Mouse (Mus musculus) CH12.LX (cell line): ENCODE results near the gene Slc24a2. TPM values are rescaled to one million over a fixed set of nuclear protein-coding genes. Genes with fewer than 3 reads are reported as not detected.

Experiments
- DNase-seq: peaks from one replicate; pipeline ENCODE4 v3.0.0-alpha.2; 2013; ENCODE audit errors: extremely low read depth
- H3K27ac ChIP-seq: 2 replicates; pipeline ENCODE4 v1.5.1; 2012; ENCODE audit warnings: low read depth, mild to moderate bottlenecking, control low read depth, moderate library complexity; ENCODE audit not compliant: insufficient read depth
- H3K27me3 ChIP-seq: replicated peaks from 2 replicates; pipeline ENCODE3; 2012; ENCODE audit warnings: inconsistent platforms
- H3K36me3 ChIP-seq, 2 experiments: replicated peaks in 1 of 2; 2 replicates each; pipeline versions ENCODE3 to v1.6.1; 2012; ENCODE audit warnings: inconsistent platforms in 1 of 2, low read length in 1 of 2, mild to moderate bottlenecking in 1 of 2, mixed read lengths in 1 of 2, moderate library complexity in 1 of 2; ENCODE audit not compliant: control insufficient read depth in 1 of 2, insufficient read depth in 1 of 2
- H3K4me1 ChIP-seq, 2 experiments: 2 replicates each; pipeline ENCODE4 v1.6.1; 2012; ENCODE audit warnings: inconsistent platforms in 1 of 2, moderate library complexity in 1 of 2; ENCODE audit not compliant: insufficient read depth in 2 of 2, control insufficient read depth in 1 of 2
- H3K4me2 ChIP-seq: 2 replicates; pipeline ENCODE4 v1.6.1; 2012; ENCODE audit warnings: low read depth, mild to moderate bottlenecking, control low read depth; ENCODE audit not compliant: poor library complexity, insufficient read depth, severe bottlenecking
- H3K4me3 ChIP-seq, 3 experiments: fragments of 150-350 bp in 1 of 3; sonication (generic) in 1 of 3; replicated peaks in 1 of 3; 2 replicates each; pipeline versions ENCODE3 to v1.5.1; 2011 to 2012; ENCODE audit warnings: low read depth in 2 of 3, low read length in 2 of 3, mild to moderate bottlenecking in 2 of 3, moderate library complexity in 2 of 3, control low read depth in 1 of 3, improper control_type of control experiment in 1 of 3, inconsistent platforms in 1 of 3, mixed read lengths in 1 of 3; ENCODE audit not compliant: poor library complexity in 1 of 3
- H3K79me2 ChIP-seq: replicated peaks from 2 replicates; pipeline ENCODE4 v1.6.1; 2012; ENCODE audit warnings: mild to moderate bottlenecking, moderate library complexity; ENCODE audit not compliant: control insufficient read depth, poor library complexity, insufficient read depth, severe bottlenecking; ENCODE audit errors: extremely low read depth
- H3K9ac ChIP-seq: 2 replicates; pipeline ENCODE4 v1.6.1; 2012; ENCODE audit warnings: low read depth, mild to moderate bottlenecking, control low read depth, moderate library complexity; ENCODE audit not compliant: insufficient read depth
- H3K9me3 ChIP-seq: replicated peaks from 2 replicates; pipeline ENCODE3; 2012; ENCODE audit warnings: low read length, inconsistent platforms, mixed read lengths
- BHLHE40 ChIP-seq: IDR thresholded peaks from 2 replicates; pipeline ENCODE4 v1.6.1; 2011; ENCODE audit warnings: mild to moderate bottlenecking, low read depth, low read length, improper control_type of control experiment
- CHD2 ChIP-seq: IDR thresholded peaks from 2 replicates; pipeline ENCODE4 v1.6.1; 2011; ENCODE audit warnings: low read length, improper control_type of control experiment
- CTCF ChIP-seq, 2 experiments: IDR thresholded peaks in 1 of 2; conservative IDR thresholded peaks in 1 of 2; 2 replicates each; pipeline ENCODE4 v1.5.1; 2011 to 2012; ENCODE audit warnings: low read depth in 2 of 2, low read length in 2 of 2, improper control_type of control experiment in 1 of 2, inconsistent platforms in 1 of 2, mild to moderate bottlenecking in 1 of 2, moderate library complexity in 1 of 2
- E2F4 ChIP-seq: IDR thresholded peaks from 2 replicates; pipeline ENCODE4 v1.6.1; 2011; ENCODE audit warnings: low read depth, low read length, improper control_type of control experiment; ENCODE audit not compliant: insufficient replicate concordance
- ELF1 ChIP-seq: IDR thresholded peaks from 2 replicates; pipeline ENCODE4 v1.6.1; 2014; ENCODE audit warnings: low read depth, mild to moderate bottlenecking, inconsistent platforms, low read length, improper control_type of control experiment
- ETS1 ChIP-seq: conservative IDR thresholded peaks from 2 replicates; pipeline ENCODE4 v1.6.1; 2012; ENCODE audit warnings: low read depth, mild to moderate bottlenecking, inconsistent platforms, low read length, improper control_type of control experiment, moderate library complexity
- GABPA ChIP-seq: IDR thresholded peaks from 2 replicates; pipeline ENCODE4 v1.6.1; 2012; ENCODE audit warnings: low read depth, low read length, improper control_type of control experiment, inconsistent platforms; ENCODE audit not compliant: insufficient replicate concordance
- IRF4 ChIP-seq: IDR thresholded peaks from 2 replicates; pipeline ENCODE4 v1.6.1; 2014; ENCODE audit warnings: low read depth, mild to moderate bottlenecking, inconsistent platforms, low read length, improper control_type of control experiment
- JUN ChIP-seq: IDR thresholded peaks from 2 replicates; pipeline ENCODE4 v1.6.1; 2011; ENCODE audit warnings: low read depth, mild to moderate bottlenecking, low read length, improper control_type of control experiment, moderate library complexity; ENCODE audit not compliant: insufficient read depth
- JUND ChIP-seq: conservative IDR thresholded peaks from 2 replicates; pipeline ENCODE4 v1.6.1; 2011; ENCODE audit warnings: low read depth, low read length, improper control_type of control experiment
- KAT2A ChIP-seq: IDR thresholded peaks from 2 replicates; pipeline ENCODE4 v1.6.1; 2012; ENCODE audit warnings: low read length, improper control_type of control experiment, inconsistent platforms; ENCODE audit not compliant: insufficient replicate concordance
- MAX ChIP-seq: IDR thresholded peaks from 2 replicates; pipeline ENCODE4 v1.6.1; 2011; ENCODE audit warnings: low read length, improper control_type of control experiment
- MAZ ChIP-seq: IDR thresholded peaks from 2 replicates; pipeline ENCODE4 v1.6.1; 2012; ENCODE audit warnings: low read depth, mild to moderate bottlenecking, inconsistent platforms, low read length, improper control_type of control experiment, moderate library complexity
- MEF2A ChIP-seq: IDR thresholded peaks from 2 replicates; pipeline ENCODE4 v1.6.1; 2014; ENCODE audit warnings: low read depth, mild to moderate bottlenecking, inconsistent platforms, low read length, improper control_type of control experiment, borderline replicate concordance
- MXI1 ChIP-seq: IDR thresholded peaks from 2 replicates; pipeline ENCODE4 v1.6.1; 2011; ENCODE audit warnings: mild to moderate bottlenecking, low read depth, low read length, improper control_type of control experiment
- MYC ChIP-seq: IDR thresholded peaks from 2 replicates; pipeline ENCODE4 v1.6.1; 2011; ENCODE audit warnings: low read depth, mild to moderate bottlenecking, improper control_type of control experiment, low read length
- NELFE ChIP-seq: IDR thresholded peaks from 2 replicates; pipeline ENCODE4 v1.6.1; 2011; ENCODE audit warnings: low read depth, low read length, improper control_type of control experiment
- NRF1 ChIP-seq: IDR thresholded peaks from 2 replicates; pipeline ENCODE4 v1.6.1; 2014; ENCODE audit warnings: low read depth, mild to moderate bottlenecking, inconsistent platforms, low read length, improper control_type of control experiment, moderate library complexity
- SMC3 ChIP-seq: IDR thresholded peaks from 2 replicates; pipeline ENCODE4 v1.6.1; 2011; ENCODE audit warnings: low read depth, low read length, improper control_type of control experiment
- TBP ChIP-seq: conservative IDR thresholded peaks from 2 replicates; pipeline ENCODE4 v1.6.1; 2011; ENCODE audit warnings: low read depth, low read length, improper control_type of control experiment
- TCF12 ChIP-seq: IDR thresholded peaks from 2 replicates; pipeline ENCODE4 v1.6.1; 2014; ENCODE audit warnings: low read depth, mild to moderate bottlenecking, inconsistent platforms, low read length, improper control_type of control experiment
- UBTF ChIP-seq: IDR thresholded peaks from 2 replicates; pipeline ENCODE4 v1.6.1; 2012; ENCODE audit warnings: low read depth, mild to moderate bottlenecking, inconsistent platforms, low read length, improper control_type of control experiment, moderate library complexity
- USF1 ChIP-seq: IDR thresholded peaks from 2 replicates; pipeline ENCODE4 v1.6.1; 2014; ENCODE audit warnings: low read depth, mild to moderate bottlenecking, inconsistent platforms, low read length, improper control_type of control experiment
- USF2 ChIP-seq: conservative IDR thresholded peaks from 2 replicates; pipeline ENCODE4 v1.6.1; 2011; ENCODE audit warnings: low read depth, low read length, improper control_type of control experiment
- ZMIZ1 ChIP-seq: IDR thresholded peaks from 2 replicates; pipeline ENCODE4 v1.6.1; 2012; ENCODE audit warnings: low read depth, mild to moderate bottlenecking, inconsistent platforms, low read length, improper control_type of control experiment
- ZNF384 ChIP-seq: IDR thresholded peaks from 2 replicates; pipeline ENCODE4 v1.6.1; 2012; ENCODE audit warnings: low read depth, low read length, improper control_type of control experiment, inconsistent platforms
- dilution Hi-C: fragments of 300-500 bp; cut with MboI; formaldehyde crosslinking; loops from 2 replicates; pipeline ENCODE4 v1.14.3; 2020; ENCODE audit warnings: low sequenced_read_pairs; ENCODE audit not compliant: extremely low pct_unique_long_range_greater_than_20kb, extremely low pct_ligation_motif_present
- in situ Hi-C: fragments of 300-500 bp; cut with MboI; formaldehyde crosslinking; loops from 3 replicates; pipeline ENCODE4 v1.14.3; 2019; ENCODE audit warnings: low sequenced_read_pairs, low pct_ligation_motif_present, low pct_unique_long_range_greater_than_20kb, mixed read lengths
- polyA plus RNA-seq: library from polyadenylated mRNA; unstranded; fragments of >175 nt; gene quantifications from 2 replicates; pipeline ENCODE4 v1.2.1, GENCODE M21; 2012; ENCODE audit warnings: low read depth; ENCODE audit not compliant: insufficient read length
- total RNA-seq, 2 experiments: library from RNA; depleted of rRNA; stranded (reverse); fragments of 300-350 nt in 1 of 2; fragments of >200 nt in 1 of 2; gene quantifications; 2 replicates each; pipeline ENCODE4 v1.2.3; 2012 to 2014

The Slc24a2 gene
- total and polyA plus RNA-seq, 3 experiments = not detected

GRCm38 (mm10) chr4:87047131-87047530 lies 183.1 kb downstream of the Slc24a2 start:
- H3K36me3 ChIP-seq = no peaks in the 10 kb centered on the region
- no peaks in the 10 kb centered on the region for H3K79me2 ChIP-seq
- H3K9me3 ChIP-seq = no peaks in the 10 kb centered on the region
- no peak for TF ChIP-seq IRF4
- TF ChIP-seq NRF1 = no peak
- TF ChIP-seq MYC = no peak
- no peak for TF ChIP-seq JUN
- no peak for TF ChIP-seq TCF12
- TF ChIP-seq SMC3 = no peak
- TF ChIP-seq MXI1 = no peak
- TF ChIP-seq JUND = no peak
- no peak for TF ChIP-seq KAT2A
- TF ChIP-seq ZMIZ1 = no peak
- no peak for TF ChIP-seq GABPA
- TF ChIP-seq ETS1 = no peak
- TF ChIP-seq ZNF384 = no peak
- no peak for TF ChIP-seq UBTF
- no peak for DNase-seq
- no peaks in the 10 kb centered on the region for H3K27me3 ChIP-seq
- in situ Hi-C loops (no loop called here), dilution Hi-C loops (no loop called here)
- H3K27ac ChIP-seq = no peak overlapping the region
- H3K4me2 ChIP-seq = no peak overlapping the region
- H3K4me1 ChIP-seq = no peaks in the 10 kb centered on the region
- no peak overlapping the region for H3K4me3 ChIP-seq
- no peak overlapping the region for H3K9ac ChIP-seq

GRCm38 (mm10) chr4:87043296-87043695 lies 187.0 kb downstream of the Slc24a2 start:
- TF ChIP-seq ZMIZ1 (no peak), CHD2 (no peak), USF2 (no peak), NRF1 (no peak), MAX (no peak), UBTF (no peak), E2F4 (no peak), MEF2A (no peak), TBP (no peak), BHLHE40 (no peak), NELFE (no peak), CTCF (conservative IDR thresholded peaks at IDR 0.05 in 1 of 2, IDR thresholded peaks at IDR 0.05 in 1 of 2; ENCODE audit: low read depth in 2 of 2, low read length in 2 of 2) (no peak), USF1 (no peak), MYC (no peak), ELF1 (no peak), MAZ (no peak)
- Histone ChIP-seq H3K9me3 (no peaks in the 10 kb centered on the region), H3K9ac (no peak overlapping the region), H3K79me2 (no peaks in the 10 kb centered on the region), H3K36me3 (no peaks in the 10 kb centered on the region), H3K4me1 (no peaks in the 10 kb centered on the region), H3K4me2 (no peak overlapping the region), H3K4me3 (no peak overlapping the region), H3K27ac (no peak overlapping the region), H3K27me3 (no peaks in the 10 kb centered on the region)
- dilution Hi-C loops (no loop called here), in situ Hi-C loops (no loop called here)
- DNase-seq = no peak
